Mouse (Mus musculus) lung, postnatal 0 days (tissue): ENCODE measurements around the gene Cps1. TPM values are rescaled to one million over a fixed set of nuclear protein-coding genes. Genes with fewer than 3 reads are reported as not detected.
A peak's percentile ranks its signal among the peaks of the same experiment; 100 is the strongest.

ENCODE experiments used
- ATAC-seq: fragments of 200-750 bp; cut with Nextera tagmentation; 2 replicates; pipeline ENCODE4 v1.8.0; 2017; ENCODE audit warnings: moderate library complexity
- DNase-seq: peaks from one replicate; pipeline ENCODE4 v3.0.0-alpha.2; 2016; ENCODE audit warnings: low spot score
- H3K27ac ChIP-seq: fragments of 300-500 bp; sonication (generic); 2 replicates; pipeline ENCODE4 v1.5.1; 2014; ENCODE audit warnings: antibody characterized with exemption, mild to moderate bottlenecking, low read length, mixed read lengths
- H3K27me3 ChIP-seq: fragments of 300-500 bp; sonication (generic); replicated peaks from 2 replicates; pipeline ENCODE4 v1.6.1; 2014; ENCODE audit warnings: low read length, mixed read lengths; ENCODE audit not compliant: insufficient read depth
- H3K36me3 ChIP-seq: fragments of 300-500 bp; sonication (generic); 2 replicates; pipeline ENCODE4 v1.6.1; 2014; ENCODE audit warnings: low read length, mixed read lengths; ENCODE audit not compliant: insufficient read depth
- H3K4me1 ChIP-seq: fragments of 300-500 bp; sonication (generic); 2 replicates; pipeline ENCODE4 v1.6.1; 2014; ENCODE audit warnings: antibody characterized with exemption, low read depth, low read length, mixed read lengths; ENCODE audit not compliant: insufficient read depth
- H3K4me2 ChIP-seq: fragments of 300-500 bp; sonication (generic); replicated peaks from 2 replicates; pipeline ENCODE4 v1.6.1; 2014; ENCODE audit warnings: low read depth, mild to moderate bottlenecking, low read length, moderate library complexity, mixed read lengths
- H3K4me3 ChIP-seq: fragments of 300-500 bp; sonication (generic); 2 replicates; pipeline ENCODE4 v1.5.1; 2014; ENCODE audit warnings: low read depth, low read length
- H3K9ac ChIP-seq: fragments of 300-500 bp; sonication (generic); replicated peaks from 2 replicates; pipeline ENCODE4 v1.6.1; 2014; ENCODE audit warnings: low read depth, mild to moderate bottlenecking
- H3K9me3 ChIP-seq: fragments of 300-500 bp; sonication (generic); 2 replicates; pipeline ENCODE4 v1.6.1; 2016; ENCODE audit warnings: low read length, mixed read lengths
- CTCF ChIP-seq: IDR thresholded peaks from 2 replicates; pipeline ENCODE4 v1.5.1; 2016; ENCODE audit warnings: antibody characterized with exemption, mild to moderate bottlenecking
- EP300 ChIP-seq: IDR thresholded peaks from 2 replicates; pipeline ENCODE4 v1.6.1; 2016; ENCODE audit warnings: antibody characterized with exemption, mild to moderate bottlenecking, control low read depth
- WGBS: fragments of 180-500 bp; shearing (Covaris S2); extraction: QIAGEN DNeasy Blood & Tissue Kit; methylation state at CpG from one replicate; pipeline ENCODE4 v1.1.7; 2014; 5-methylcytosine and 5-hydroxymethylcytosine counted together
- polyA plus RNA-seq: library from polyadenylated mRNA; unstranded; fragments of >200 nt; fragmentation: Nextera tagmentation; extraction: Ambion mirVana; gene quantifications from 2 replicates; pipeline ENCODE4 v1.2.1, GENCODE M21; 2015

The Cps1 gene
- polyA plus RNA-seq, 1 experiment from 2014 or later, result 0.06 TPM

GRCm38 (mm10) chr1:67143939-67144338, 21.1 kb downstream of the Cps1 start:
- no peak for ATAC-seq
- Histone ChIP-seq H3K36me3 (no peaks in the 10 kb centered on the region), H3K27me3 (no peaks in the 10 kb centered on the region), H3K9ac (no peak overlapping the region), H3K4me3 (no peak overlapping the region), H3K4me1 (no peaks in the 10 kb centered on the region), H3K9me3 (no peaks in the 10 kb centered on the region), H3K4me2 (no peak overlapping the region), H3K27ac (no peak overlapping the region)
- 5% methylated on average over 8 of the region's 8 CpGs for WGBS
- TF ChIP-seq CTCF, result peak; percentile 70
- TF ChIP-seq EP300, result no peak
- peak; percentile 54 for DNase-seq

- Histone ChIP-seq H3K27me3 (no peaks in the 10 kb centered on the region), H3K27ac (no peak overlapping the region), H3K9me3 (no peaks in the 10 kb centered on the region), H3K36me3 (no peaks in the 10 kb centered on the region), H3K4me3 (no peak overlapping the region), H3K9ac (no peak overlapping the region), H3K4me1 (no peaks in the 10 kb centered on the region), H3K4me2 (no peak overlapping the region)
- ATAC-seq (no peak), DNase-seq (no peak)
- TF ChIP-seq CTCF (no peak), EP300 (no peak)
- WGBS, result 43% methylated on average over 3 of the region's 3 CpGs
Observed at GRCm38 (mm10) chr1:67151246-67151645, 28.4 kb downstream of the Cps1 start.

GRCm38 (mm10) chr1:67167283-67167682, 44.5 kb downstream of the Cps1 start:
- H3K4me2 ChIP-seq, result no peak overlapping the region
- H3K27me3 ChIP-seq, result no peaks in the 10 kb centered on the region
- TF ChIP-seq CTCF (no peak), EP300 (no peak)
- 72% methylated on average over 4 of the region's 4 CpGs for WGBS
- H3K4me3 ChIP-seq, result no peak overlapping the region
- H3K36me3 ChIP-seq, result no peaks in the 10 kb centered on the region
- no peak overlapping the region for H3K27ac ChIP-seq
- no peak for ATAC-seq
- H3K9ac ChIP-seq, result no peak overlapping the region
- no peak for DNase-seq
- no peaks in the 10 kb centered on the region for H3K4me1 ChIP-seq
- no peaks in the 10 kb centered on the region for H3K9me3 ChIP-seq

GRCm38 (mm10) chr1:67181165-67181564, 58.3 kb downstream of the Cps1 start:
- Histone ChIP-seq H3K9ac (no peak overlapping the region), H3K4me1 (no peaks in the 10 kb centered on the region), H3K4me2 (no peak overlapping the region), H3K4me3 (no peak overlapping the region), H3K27ac (no peak overlapping the region), H3K36me3 (no peaks in the 10 kb centered on the region), H3K27me3 (no peaks in the 10 kb centered on the region), H3K9me3 (no peaks in the 10 kb centered on the region)
- TF ChIP-seq CTCF (peak; percentile 79), EP300 (no peak)
- DNase-seq, result peak; percentile 76
- 8% methylated on average over 7 of the region's 7 CpGs for WGBS
- ATAC-seq, result no peak

GRCm38 (mm10) chr1:67182201-67182600, 59.4 kb downstream of the Cps1 start:
- no peak for ATAC-seq
- no peak for DNase-seq

GRCm38 (mm10) chr1:67183532-67183931, 60.7 kb downstream of the Cps1 start:
- Histone ChIP-seq H3K4me2 (no peak overlapping the region), H3K4me3 (no peak overlapping the region), H3K4me1 (no peaks in the 10 kb centered on the region), H3K9ac (no peak overlapping the region), H3K27me3 (no peaks in the 10 kb centered on the region), H3K27ac (no peak overlapping the region), H3K36me3 (no peaks in the 10 kb centered on the region), H3K9me3 (no peaks in the 10 kb centered on the region)
- TF ChIP-seq CTCF (no peak), EP300 (no peak)
- no peak for ATAC-seq
- WGBS, result 56% methylated on average over 6 of the region's 6 CpGs
- DNase-seq, result no peak

More at GRCm38 (mm10) chr1:67182201-67182600, 59.4 kb downstream of the Cps1 start:
- TF ChIP-seq EP300 (no peak), CTCF (no peak)
- H3K4me1 ChIP-seq, result no peaks in the 10 kb centered on the region
- H3K27me3 ChIP-seq, result no peaks in the 10 kb centered on the region
- 56% methylated on average over 7 of the region's 7 CpGs for WGBS
- H3K27ac ChIP-seq, result no peak overlapping the region
- no peaks in the 10 kb centered on the region for H3K9me3 ChIP-seq
- H3K9ac ChIP-seq, result no peak overlapping the region
- H3K4me2 ChIP-seq, result no peak overlapping the region
- H3K36me3 ChIP-seq, result no peaks in the 10 kb centered on the region
- no peak overlapping the region for H3K4me3 ChIP-seq

- no peak for TF ChIP-seq EP300
- Histone ChIP-seq H3K9ac (no peak overlapping the region), H3K27ac (no peak overlapping the region), H3K4me2 (no peak overlapping the region), H3K36me3 (no peaks in the 10 kb centered on the region), H3K4me1 (no peaks in the 10 kb centered on the region), H3K27me3 (no peaks in the 10 kb centered on the region), H3K4me3 (no peak overlapping the region), H3K9me3 (no peaks in the 10 kb centered on the region)
- 77% methylated on average over 3 of the region's 3 CpGs for WGBS
- ATAC-seq (no peak), DNase-seq (no peak)
Observed at GRCm38 (mm10) chr1:67184134-67184533, 61.3 kb downstream of the Cps1 start.
